Mouse (Mus musculus): Measurements from ENCODE around the gene Gm17387.
"Not testable (repeated sequence)": the region's sequence is repeated elsewhere in the genome, so short reads cannot be mapped to it uniquely, and the experiment has no call there.

The Gm17387 gene

DNA sequence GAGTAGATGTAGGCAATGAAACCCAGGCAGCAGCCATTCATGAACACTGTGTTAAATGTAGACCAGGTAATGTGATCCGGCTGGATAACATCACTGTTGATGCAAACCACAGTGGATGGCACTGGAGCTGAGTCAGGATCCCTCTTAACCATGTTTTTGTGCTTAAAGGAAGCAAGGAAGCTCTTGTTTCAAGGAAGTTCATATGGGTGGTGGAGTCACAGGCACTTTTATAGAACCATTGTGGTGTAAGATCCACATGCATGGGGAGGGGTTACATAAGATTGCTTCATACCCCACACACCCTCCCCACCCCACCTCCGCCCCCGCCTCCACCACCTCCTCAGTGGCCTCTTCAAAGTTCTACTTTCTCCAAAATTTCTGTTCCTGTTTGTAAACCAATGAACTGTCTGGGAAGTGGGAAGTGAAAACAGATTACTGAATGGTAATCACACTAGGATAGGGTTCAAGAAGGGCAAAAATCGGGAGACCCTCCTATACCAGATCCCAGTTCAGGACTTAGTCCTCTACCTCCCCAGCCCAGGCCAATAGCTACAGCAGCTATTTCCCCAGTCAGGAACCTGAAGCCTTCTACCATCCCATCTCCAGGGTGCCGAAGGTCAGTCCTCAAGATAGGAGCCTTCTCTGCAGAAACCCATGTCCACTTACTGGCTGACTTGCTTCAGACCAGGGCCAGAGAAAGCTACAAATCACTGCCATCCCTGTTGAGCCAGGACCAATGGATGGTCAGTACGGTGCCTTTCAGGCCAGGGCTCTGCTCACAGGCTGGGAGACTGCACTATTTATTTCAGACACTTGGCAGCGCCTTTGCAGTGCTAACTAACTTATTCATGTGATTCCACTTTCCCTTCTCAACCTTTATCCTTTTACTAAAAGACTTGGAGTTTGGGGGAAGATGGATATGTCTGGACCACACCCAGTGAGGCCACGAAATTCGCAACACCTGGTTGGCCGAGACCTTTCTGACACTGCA lies 11.9 kb upstream of the Gm17387 start:
- CTCF ChIA-PET: no interaction called here

- CTCF ChIA-PET: not testable (repeated sequence)
Measured at GRCm38 (mm10) chr7:141017824-141018223, 11.1 kb upstream of the Gm17387 start, which contains the start of gene Ifitm6. Gene Ifitm6, minus strand, starts transcription at chr7:141017924.

DNA sequence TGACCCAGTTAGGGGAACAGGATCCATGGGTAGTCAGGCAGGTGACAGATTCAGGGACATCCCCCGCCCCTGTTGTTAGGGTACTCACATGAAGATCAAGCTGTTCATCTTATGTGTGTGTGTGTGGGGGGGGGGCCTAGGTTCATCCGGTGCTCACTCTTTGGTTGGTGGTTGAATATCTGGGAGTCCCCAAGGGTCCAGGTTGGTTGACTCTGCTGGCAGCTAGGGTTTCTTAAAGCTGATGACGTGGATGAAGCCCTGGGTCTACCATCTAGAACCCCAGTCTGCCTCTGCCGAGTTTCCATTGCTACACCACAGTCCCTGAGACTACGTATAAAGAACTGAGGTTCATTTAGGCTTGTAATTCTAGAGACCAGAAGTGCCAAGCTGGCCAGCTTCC lies 9.9 kb upstream of the Gm17387 start:
- CTCF ChIA-PET: no interaction called here

GRCm38 (mm10) chr7:141021489-141022449 lies 7.2 kb upstream of the Gm17387 start:
- CTCF ChIA-PET: interaction anchor here (0.6 to 0.9 kb wide), 3 partner anchors 118 to 338 kb away, joined by 3 to 11 read pairs (median 3); no protein-coding TSS in a partner anchor

DNA sequence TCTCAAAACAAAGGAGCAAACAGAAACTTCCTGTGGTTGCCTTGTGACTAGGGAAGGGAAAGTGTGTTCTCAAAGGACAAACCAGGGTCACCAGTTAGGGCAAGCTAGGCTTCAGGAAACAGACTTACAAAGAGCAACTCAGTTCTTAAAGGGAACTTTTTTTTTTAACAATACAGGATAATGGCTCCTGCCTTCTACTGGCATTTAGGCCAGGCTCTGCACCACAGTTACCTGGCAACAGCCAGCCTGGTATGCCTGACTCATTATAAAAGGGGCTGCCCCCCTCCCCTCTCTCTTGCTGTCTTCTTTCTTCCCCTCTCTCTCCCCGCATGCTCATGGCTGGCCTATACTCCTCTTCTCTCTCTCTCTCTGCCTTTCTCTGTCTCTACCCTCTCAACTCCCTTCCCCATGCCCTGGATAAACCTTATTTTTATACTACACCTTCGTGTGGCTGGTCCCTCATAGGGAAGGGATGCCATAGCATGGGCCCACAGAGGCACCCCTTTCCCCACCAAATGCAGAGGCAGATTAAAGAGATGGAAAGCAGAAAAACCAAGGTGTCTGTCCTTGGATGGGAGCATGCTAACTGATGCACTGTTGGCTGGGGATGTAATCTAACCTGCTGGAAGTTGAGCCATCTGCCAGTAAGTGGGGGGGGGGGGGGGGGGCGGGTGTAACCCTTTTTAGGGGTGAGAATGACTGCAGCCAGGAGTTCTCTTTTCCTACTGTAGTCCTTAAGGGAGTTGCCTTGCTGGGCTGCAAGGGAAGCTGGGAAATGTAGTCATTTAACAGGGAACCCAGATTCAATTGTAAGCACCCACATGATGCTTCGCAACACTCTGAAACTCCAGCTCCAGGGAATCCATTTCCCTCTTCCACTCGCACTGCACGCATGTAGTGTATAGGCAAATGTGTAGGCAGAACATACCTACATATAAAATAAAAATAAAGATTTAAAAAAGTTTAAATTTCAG lies 3.8 kb upstream of the Gm17387 start:
- CTCF ChIA-PET: no interaction called here

DNA sequence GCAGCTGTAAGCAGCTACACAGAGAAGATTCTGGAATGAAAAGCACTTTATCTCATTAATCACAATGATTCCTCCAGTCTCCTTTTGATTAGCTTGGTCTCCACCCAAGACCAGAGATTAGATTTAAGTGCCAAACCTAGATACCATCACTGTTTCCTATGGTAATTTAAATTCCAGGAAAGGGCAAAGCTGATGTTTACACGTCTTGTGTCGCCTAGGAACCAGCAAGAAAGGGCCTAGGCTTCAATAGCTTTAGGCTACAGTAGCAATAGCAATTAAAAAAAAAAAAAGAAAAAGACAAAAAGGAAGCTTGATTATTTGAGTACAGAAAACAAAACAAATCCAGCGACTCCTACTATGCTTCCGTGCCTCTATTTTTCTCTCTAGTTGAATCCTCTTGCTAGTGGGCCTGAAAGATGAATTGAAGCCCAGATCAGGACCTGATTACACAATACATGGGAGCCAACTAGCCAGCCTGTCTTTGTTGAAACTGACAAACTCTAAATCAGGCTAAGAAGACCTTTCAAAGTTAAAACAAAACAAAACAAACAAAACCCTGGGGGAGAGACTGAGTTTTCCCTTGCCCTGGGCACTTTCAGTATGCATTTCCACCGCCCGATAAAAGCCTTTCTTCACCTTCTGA lies 2.7 kb upstream of the Gm17387 start:
- CTCF ChIA-PET: interaction anchor here (0.7 kb wide), 1 partner anchor 196 kb away, joined by 4 read pairs; no protein-coding TSS in a partner anchor

DNA sequence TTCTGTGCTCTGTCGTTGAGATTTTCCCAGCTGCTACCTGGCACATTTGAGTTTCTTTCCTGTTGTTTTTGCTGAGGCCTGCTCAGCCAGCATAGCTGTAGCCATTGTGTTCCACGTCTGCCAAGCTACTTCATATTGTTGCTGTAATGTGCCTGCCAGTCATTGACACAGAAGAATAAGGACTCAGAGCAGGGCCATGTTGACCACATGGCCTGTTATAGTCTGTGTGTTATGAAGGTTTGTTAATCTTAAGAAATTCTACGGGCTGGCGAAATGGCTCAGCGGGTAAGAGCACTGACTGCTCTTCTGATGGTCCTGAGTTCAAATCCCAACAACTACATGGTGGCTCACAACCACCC lies 2.2 kb upstream of the Gm17387 start:
- CTCF ChIA-PET: no interaction called here

DNA sequence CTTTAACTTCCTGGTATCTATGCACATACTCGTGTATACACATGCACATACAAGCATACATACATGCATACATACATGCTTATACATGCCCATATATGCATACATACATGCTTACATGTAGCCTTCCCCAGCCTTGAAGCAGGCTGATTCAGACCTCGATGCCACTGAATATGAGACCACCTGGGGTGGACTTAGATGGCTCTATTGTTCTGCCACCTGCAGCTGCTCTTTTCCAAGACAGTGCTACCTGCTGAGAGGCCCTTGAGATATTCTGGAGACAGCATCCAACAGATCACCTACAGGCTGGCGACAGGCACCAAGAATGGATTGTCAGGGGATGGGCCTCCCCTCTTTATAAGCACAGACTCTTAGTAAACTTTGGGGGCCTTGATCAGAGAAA lies 1.5 kb downstream of the Gm17387 start:
- CTCF ChIA-PET: interaction anchor here (0.6 kb wide), 1 partner anchor 378 kb away, joined by 3 read pairs; no protein-coding TSS in a partner anchor

GRCm38 (mm10) chr7:141032458-141033167 lies 3.7 kb downstream of the Gm17387 start:
- CTCF ChIA-PET: no interaction called here

DNA sequence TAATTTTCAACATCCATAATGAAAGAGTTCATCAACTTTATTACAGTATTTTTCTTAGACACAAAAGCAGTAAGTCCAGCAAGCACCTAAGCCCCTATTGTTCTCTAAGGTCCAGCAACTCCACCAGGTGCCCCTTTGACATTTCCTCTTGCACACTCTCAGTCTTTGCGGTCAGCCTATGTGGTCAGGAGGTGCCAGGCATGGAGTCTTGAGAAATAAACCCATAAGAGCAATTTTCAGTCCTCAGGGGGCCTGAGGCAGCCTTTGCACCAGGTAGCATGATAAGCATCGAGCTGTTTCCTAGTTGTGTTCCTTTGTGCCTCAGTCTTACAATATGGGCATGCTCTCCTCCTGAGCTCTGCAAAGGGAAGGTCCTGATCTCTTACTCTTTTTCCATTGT lies 7.7 kb downstream of the Gm17387 start:
- CTCF ChIA-PET: not testable (repeated sequence)

GRCm38 (mm10) chr7:141038090-141039032 lies 9.4 kb downstream of the Gm17387 start:
- CTCF ChIA-PET: interaction anchor here (0.6 kb wide), 1 partner anchor 11 kb away, joined by 5 read pairs; no protein-coding TSS in a partner anchor

DNA sequence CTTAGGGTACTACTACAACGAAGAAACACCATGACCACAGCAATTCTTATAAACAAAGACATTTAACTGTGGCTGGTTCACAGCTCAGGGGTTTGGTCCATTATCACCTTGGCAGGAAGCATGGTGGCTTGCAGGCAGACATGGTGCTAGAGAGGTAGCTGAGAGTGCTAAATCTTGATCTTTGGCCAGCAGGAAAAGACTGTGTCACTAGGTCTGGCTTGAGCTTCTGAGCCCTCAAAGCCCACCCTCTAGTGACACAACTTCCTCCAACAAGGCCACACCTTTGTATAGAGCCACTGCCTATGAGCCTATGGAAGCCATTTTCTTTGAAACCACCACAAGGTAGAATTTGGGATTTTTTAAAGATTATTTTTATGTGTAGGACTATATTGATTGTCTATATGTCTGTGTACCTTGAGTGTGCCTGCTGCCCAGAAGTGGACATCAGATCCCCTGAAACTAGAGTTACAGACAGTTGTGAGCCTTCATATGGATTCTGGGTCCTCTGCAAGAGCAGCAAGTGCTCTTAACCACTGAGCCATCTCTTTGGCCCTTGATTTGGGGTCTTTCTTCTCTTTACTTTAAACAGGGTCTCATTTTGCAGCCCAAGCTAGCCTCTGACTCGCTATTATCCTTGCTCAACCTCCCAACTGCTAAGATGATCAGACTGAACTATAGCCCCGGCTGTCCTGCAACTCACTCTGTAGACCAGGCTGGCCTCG lies 10.6 kb downstream of the Gm17387 start:
- CTCF ChIA-PET: no interaction called here

- CTCF ChIA-PET: no interaction called here
Measured at GRCm38 (mm10) chr7:141040867-141041606, 12.1 kb downstream of the Gm17387 start.

- CTCF ChIA-PET: no interaction called here
Measured at GRCm38 (mm10) chr7:141041661-141042060, 12.7 kb downstream of the Gm17387 start.

GRCm38 (mm10) chr7:141042539-141042938 lies 13.6 kb downstream of the Gm17387 start:
- CTCF ChIA-PET: no interaction called here

DNA sequence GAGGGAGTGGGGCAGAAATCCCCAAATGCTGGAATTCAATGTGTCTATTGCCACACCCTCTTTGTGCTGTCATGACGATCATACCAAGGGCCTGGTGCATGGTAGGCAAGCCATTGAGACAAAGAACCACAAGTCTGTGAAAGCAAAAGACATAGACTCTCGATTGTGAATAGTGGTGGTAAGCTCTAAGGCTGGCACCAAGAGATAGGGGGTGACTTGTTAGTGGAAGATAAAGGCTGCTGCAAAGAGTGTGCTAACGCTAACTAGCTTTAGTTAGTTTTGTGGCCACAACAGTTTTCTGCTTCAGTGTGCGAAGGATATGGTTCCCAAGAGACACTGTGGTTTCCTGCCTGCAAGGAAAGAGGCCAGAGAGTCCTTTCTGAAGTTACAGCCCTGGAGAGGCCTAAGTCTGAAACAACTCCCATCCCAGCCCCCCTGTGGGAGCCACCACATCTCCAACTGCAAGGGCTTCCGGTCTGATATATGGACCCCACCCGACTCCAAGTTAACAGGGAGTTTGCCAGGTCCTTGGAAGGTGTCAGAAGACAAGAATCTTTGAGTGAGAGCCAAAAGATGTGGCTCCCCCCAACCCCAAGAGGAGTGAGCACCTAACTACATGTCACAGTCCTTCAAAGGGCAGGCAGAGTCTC lies 18.1 kb downstream of the Gm17387 start:
- CTCF ChIA-PET: interaction anchor here (1.9 to 3.5 kb wide), 3 partner anchors 138 to 200 kb away, joined by 8 to 21 read pairs (median 8); partner anchors contain the start of gene Odf3

Data from spleen, embryonic (tissue).